Mouse (Mus musculus) hindbrain, embryonic 13.5 days (tissue): Measurements from ENCODE around the gene Bco2. TPM values are rescaled to one million over a fixed set of nuclear protein-coding genes. Genes with fewer than 3 reads are reported as not detected.

ENCODE experiments used
- ATAC-seq: fragments of 200-750 bp; cut with Nextera tagmentation; 2 replicates; pipeline ENCODE4 v1.8.0; 2017; ENCODE audit warnings: moderate TSS enrichment; ENCODE audit not compliant: low FRiP score
- H3K27ac ChIP-seq: fragments of 300-500 bp; sonication (generic); 2 replicates; pipeline ENCODE4 v1.5.1; 2015; ENCODE audit warnings: inconsistent platforms, mild to moderate bottlenecking, moderate library complexity
- H3K27me3 ChIP-seq: fragments of 300-500 bp; sonication (generic); 2 replicates; pipeline ENCODE4 v1.6.1; 2015; ENCODE audit warnings: mild to moderate bottlenecking, inconsistent platforms
- H3K36me3 ChIP-seq: fragments of 300-500 bp; sonication (generic); 2 replicates; pipeline ENCODE4 v1.6.1; 2015; ENCODE audit warnings: mild to moderate bottlenecking, inconsistent platforms
- H3K4me1 ChIP-seq: fragments of 300-500 bp; sonication (generic); replicated peaks from 2 replicates; pipeline ENCODE4 v1.6.1; 2015; ENCODE audit warnings: inconsistent platforms
- H3K4me2 ChIP-seq: fragments of 300-500 bp; sonication (generic); 2 replicates; pipeline ENCODE4 v1.6.1; 2015; ENCODE audit warnings: inconsistent platforms, mild to moderate bottlenecking, moderate library complexity
- H3K4me3 ChIP-seq: fragments of 300-500 bp; sonication (generic); 2 replicates; pipeline ENCODE4 v1.5.1; 2015; ENCODE audit warnings: mild to moderate bottlenecking, inconsistent platforms
- H3K9ac ChIP-seq: fragments of 300-500 bp; sonication (generic); 2 replicates; pipeline ENCODE4 v1.6.1; 2015; ENCODE audit warnings: mild to moderate bottlenecking, inconsistent platforms
- H3K9me3 ChIP-seq: fragments of 300-500 bp; sonication (generic); 2 replicates; pipeline ENCODE4 v1.6.1; 2016; ENCODE audit warnings: inconsistent platforms
- WGBS: fragments of 180-500 bp; shearing (Covaris S2); methylation state at CpG from one replicate; pipeline ENCODE4 v1.1.7; 2015; 5-methylcytosine and 5-hydroxymethylcytosine counted together
- polyA plus RNA-seq: library from polyadenylated mRNA; unstranded; fragments of >200 nt; fragmentation: Nextera tagmentation; extraction: Ambion mirVana; gene quantifications from 2 replicates; pipeline ENCODE4 v1.2.1, GENCODE M21; 2015

Bco2 gene
- polyA plus RNA-seq, 1 experiment from 2014 or later, result 0.35 TPM

DNA sequence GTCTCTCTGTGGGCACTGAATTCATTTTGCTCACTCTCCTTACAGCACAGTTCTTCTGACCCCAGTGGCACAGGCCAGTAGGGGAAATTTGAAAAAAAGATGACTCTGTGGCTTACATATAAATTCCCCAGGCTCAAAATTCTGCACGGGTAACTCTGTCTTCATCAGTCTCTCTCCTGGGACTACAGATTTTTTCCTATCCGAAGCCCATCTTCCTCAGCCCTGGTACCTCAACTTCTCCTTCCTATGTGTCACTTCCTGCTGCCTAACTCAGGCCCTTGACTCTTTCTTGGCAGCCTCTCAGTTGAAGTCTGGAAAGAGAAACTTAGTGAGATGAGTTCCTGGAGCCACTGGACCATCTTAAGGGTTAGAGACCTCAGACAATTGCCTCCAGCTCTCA lies 1.4 kb downstream of the Bco2 start:
- H3K27ac ChIP-seq, result no peak overlapping the region
- no peaks in the 10 kb centered on the region for H3K27me3 ChIP-seq
- ATAC-seq, result no peak
- no peak overlapping the region for H3K4me3 ChIP-seq
- H3K4me1 ChIP-seq, result peaks cover 15% of the 10 kb centered on the region; the same call in 1 of the 2 replicates
- H3K9me3 ChIP-seq, result no peaks in the 10 kb centered on the region
- no peaks in the 10 kb centered on the region for H3K36me3 ChIP-seq
- H3K4me2 ChIP-seq, result no peak overlapping the region
- 78% methylated on average over 2 of the region's 2 CpGs for WGBS
- no peak overlapping the region for H3K9ac ChIP-seq

DNA sequence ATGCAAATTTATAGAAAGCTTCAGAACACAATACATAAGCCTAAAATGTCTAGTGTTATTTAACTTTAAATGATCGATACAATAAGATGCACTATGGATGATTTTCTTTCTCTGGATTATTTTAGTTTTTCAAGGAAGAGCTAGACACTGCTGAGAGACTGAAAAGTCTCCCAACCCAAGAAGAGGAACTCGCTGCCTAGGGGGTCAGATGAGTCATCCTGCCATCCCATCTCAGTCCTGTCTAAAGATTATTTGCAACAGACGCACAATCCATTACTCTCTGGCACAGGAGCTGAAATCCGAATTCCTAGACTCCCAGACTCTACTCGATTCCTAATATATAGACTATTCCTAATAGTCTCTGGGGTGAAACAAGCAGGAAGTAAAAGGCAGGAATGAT lies 2.8 kb downstream of the Bco2 start:
- Histone ChIP-seq H3K4me3 (no peak overlapping the region), H3K9me3 (no peaks in the 10 kb centered on the region), H3K27ac (no peak overlapping the region), H3K9ac (no peak overlapping the region), H3K27me3 (no peaks in the 10 kb centered on the region), H3K4me2 (no peak overlapping the region), H3K36me3 (no peaks in the 10 kb centered on the region), H3K4me1 (peaks cover 15% of the 10 kb centered on the region; the same call in 1 of the 2 replicates)
- no peak for ATAC-seq
- 88% methylated on average over 5 of the region's 5 CpGs for WGBS

DNA sequence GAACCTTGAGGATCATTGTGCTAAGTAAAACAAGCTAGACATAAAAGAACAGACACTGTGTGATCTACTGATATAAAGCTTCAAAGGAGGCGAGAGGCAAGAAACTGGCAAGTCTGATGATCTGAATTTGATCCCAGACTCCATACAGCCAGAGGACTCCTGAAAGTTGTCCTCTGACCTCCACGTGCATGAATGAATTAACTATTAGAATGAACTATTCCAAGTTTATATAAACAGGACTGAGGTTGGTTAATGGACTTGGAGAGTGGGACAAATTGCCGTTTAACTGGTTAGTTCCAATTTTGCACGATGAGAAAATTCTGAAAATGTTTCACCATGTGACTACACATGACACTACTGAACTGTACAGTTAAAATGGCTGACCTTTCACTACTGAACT lies 6.0 kb downstream of the Bco2 start:
- Histone ChIP-seq H3K9ac (no peak overlapping the region), H3K4me1 (no peaks in the 10 kb centered on the region; the same call in 1 of the 2 replicates), H3K4me2 (no peak overlapping the region), H3K9me3 (no peaks in the 10 kb centered on the region), H3K27ac (no peak overlapping the region), H3K4me3 (no peak overlapping the region), H3K27me3 (no peaks in the 10 kb centered on the region), H3K36me3 (no peaks in the 10 kb centered on the region)
- no peak for ATAC-seq
- WGBS, result 80% methylated on average over 4 of the region's 4 CpGs

- no peak for ATAC-seq
- 69% methylated on average over 5 of the region's 5 CpGs for WGBS
Observed at GRCm38 (mm10) chr9:50547859-50548478, 7.0 kb downstream of the Bco2 start.

GRCm38 (mm10) chr9:50542401-50542800 lies 12.6 kb downstream of the Bco2 start:
- no peaks in the 10 kb centered on the region for H3K27me3 ChIP-seq
- H3K9me3 ChIP-seq, result no peaks in the 10 kb centered on the region
- no peaks in the 10 kb centered on the region for H3K4me1 ChIP-seq
- 79% methylated on average over 9 of the region's 9 CpGs for WGBS
- no peak overlapping the region for H3K9ac ChIP-seq
- H3K36me3 ChIP-seq, result no peaks in the 10 kb centered on the region
- no peak overlapping the region for H3K4me2 ChIP-seq
- H3K4me3 ChIP-seq, result no peak overlapping the region
- H3K27ac ChIP-seq, result no peak overlapping the region
- ATAC-seq, result no peak

More at GRCm38 (mm10) chr9:50547859-50548478, 7.0 kb downstream of the Bco2 start:
- no peak overlapping the region for H3K4me2 ChIP-seq
- no peaks in the 10 kb centered on the region for H3K9me3 ChIP-seq
- no peak overlapping the region for H3K27ac ChIP-seq
- H3K9ac ChIP-seq, result no peak overlapping the region
- H3K27me3 ChIP-seq, result no peaks in the 10 kb centered on the region
- H3K36me3 ChIP-seq, result no peaks in the 10 kb centered on the region
- H3K4me3 ChIP-seq, result no peak overlapping the region
- H3K4me1 ChIP-seq, result no peaks in the 10 kb centered on the region

GRCm38 (mm10) chr9:50540170-50540569 lies 14.8 kb downstream of the Bco2 start:
- 79% methylated on average over 7 of the region's 7 CpGs for WGBS
- Histone ChIP-seq H3K27ac (no peak overlapping the region), H3K9me3 (no peaks in the 10 kb centered on the region), H3K27me3 (no peaks in the 10 kb centered on the region), H3K36me3 (no peaks in the 10 kb centered on the region), H3K9ac (no peak overlapping the region), H3K4me2 (no peak overlapping the region), H3K4me3 (no peak overlapping the region), H3K4me1 (no peaks in the 10 kb centered on the region)
- ATAC-seq, result no peak

DNA sequence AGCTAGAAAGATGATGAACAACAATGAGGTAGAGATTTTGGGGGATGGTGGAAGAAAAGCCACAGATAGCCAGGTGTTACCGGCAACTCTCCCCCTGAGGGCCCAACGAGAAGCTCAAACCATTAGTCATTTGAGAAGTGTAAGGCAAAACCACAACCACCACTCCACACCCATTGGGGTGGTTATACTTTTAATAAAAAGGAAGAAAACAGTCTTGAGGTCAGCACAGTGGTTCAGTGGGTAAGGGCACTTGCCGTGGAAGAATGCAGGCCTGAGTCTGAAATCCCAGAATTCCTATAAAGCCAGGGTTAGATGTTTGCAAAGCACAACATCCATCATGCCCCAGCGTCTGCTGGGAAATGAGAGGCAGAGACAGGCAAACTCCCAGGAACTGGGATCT lies 17.7 kb downstream of the Bco2 start:
- no peak overlapping the region for H3K27ac ChIP-seq
- no peaks in the 10 kb centered on the region for H3K36me3 ChIP-seq
- H3K9ac ChIP-seq, result no peak overlapping the region
- no peak overlapping the region for H3K4me3 ChIP-seq
- WGBS, result 85% methylated on average over 4 of the region's 4 CpGs
- no peak for ATAC-seq
- no peak overlapping the region for H3K4me2 ChIP-seq
- H3K4me1 ChIP-seq, result no peaks in the 10 kb centered on the region
- H3K27me3 ChIP-seq, result no peaks in the 10 kb centered on the region
- H3K9me3 ChIP-seq, result no peaks in the 10 kb centered on the region

DNA sequence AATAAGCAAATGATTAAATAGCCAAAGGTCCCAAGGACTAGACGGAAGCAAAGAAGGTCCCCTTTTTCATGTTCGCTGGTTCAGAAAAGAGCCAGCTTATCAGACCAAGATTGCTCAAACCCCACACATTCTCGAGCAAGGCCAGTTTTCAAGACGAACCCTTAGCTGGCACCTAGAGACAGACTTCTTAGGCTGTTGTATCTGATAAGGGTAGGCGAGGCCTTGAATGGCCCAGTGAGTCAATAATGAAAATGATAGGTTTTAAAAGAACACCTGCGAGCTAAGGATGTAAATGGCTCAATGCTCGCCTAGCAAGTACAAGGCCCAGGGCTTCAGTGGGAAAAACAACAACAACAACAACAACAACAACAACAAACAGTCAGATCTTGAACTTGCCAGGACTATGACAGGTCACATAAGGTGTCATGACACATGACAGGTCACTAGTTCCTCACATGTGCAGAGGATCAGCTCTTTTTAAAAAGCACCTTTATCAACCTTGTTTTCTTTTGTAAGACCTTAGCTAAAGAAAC lies 18.3 kb downstream of the Bco2 start:
- no peak overlapping the region for H3K27ac ChIP-seq
- 85% methylated on average over 7 of the region's 7 CpGs for WGBS
- no peaks in the 10 kb centered on the region for H3K9me3 ChIP-seq
- no peaks in the 10 kb centered on the region for H3K27me3 ChIP-seq
- no peak overlapping the region for H3K4me3 ChIP-seq
- H3K9ac ChIP-seq, result no peak overlapping the region
- H3K4me1 ChIP-seq, result no peaks in the 10 kb centered on the region
- ATAC-seq, result no peak
- no peaks in the 10 kb centered on the region for H3K36me3 ChIP-seq
- H3K4me2 ChIP-seq, result no peak overlapping the region

GRCm38 (mm10) chr9:50535930-50536329 lies 19.1 kb downstream of the Bco2 start:
- no peaks in the 10 kb centered on the region for H3K9me3 ChIP-seq
- H3K4me2 ChIP-seq, result no peak overlapping the region
- no peaks in the 10 kb centered on the region for H3K27me3 ChIP-seq
- no peak overlapping the region for H3K9ac ChIP-seq
- H3K27ac ChIP-seq, result no peak overlapping the region
- ATAC-seq, result no peak
- no peaks in the 10 kb centered on the region for H3K36me3 ChIP-seq
- H3K4me3 ChIP-seq, result no peak overlapping the region
- H3K4me1 ChIP-seq, result no peaks in the 10 kb centered on the region
- WGBS, result 92% methylated on average over 5 of the region's 5 CpGs

DNA sequence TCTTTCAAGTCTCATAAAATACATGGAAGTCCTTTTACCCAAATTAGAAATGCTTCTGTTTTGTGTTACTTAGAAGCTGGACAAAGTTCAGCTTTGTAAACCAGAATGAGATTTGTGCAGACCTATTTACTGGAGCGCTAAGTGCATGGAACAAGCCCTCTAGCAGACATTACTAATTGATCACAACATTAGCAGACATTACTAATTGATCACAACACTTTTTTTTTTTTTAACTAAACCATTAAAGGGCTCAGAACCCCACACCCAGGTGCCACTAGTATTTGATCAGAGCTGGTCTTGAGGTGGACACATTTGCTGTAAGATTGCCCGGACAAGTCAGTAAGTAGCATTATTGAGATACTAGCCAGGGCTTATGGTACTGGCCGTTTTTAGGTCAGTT lies 21.2 kb downstream of the Bco2 start:
- ATAC-seq, result no peak
- Histone ChIP-seq H3K36me3 (no peaks in the 10 kb centered on the region), H3K4me1 (no peaks in the 10 kb centered on the region), H3K4me3 (no peak overlapping the region), H3K9ac (no peak overlapping the region), H3K27ac (no peak overlapping the region), H3K4me2 (no peak overlapping the region), H3K27me3 (no peaks in the 10 kb centered on the region), H3K9me3 (no peaks in the 10 kb centered on the region)
- 87% methylated on average over 3 of the region's 3 CpGs for WGBS

DNA sequence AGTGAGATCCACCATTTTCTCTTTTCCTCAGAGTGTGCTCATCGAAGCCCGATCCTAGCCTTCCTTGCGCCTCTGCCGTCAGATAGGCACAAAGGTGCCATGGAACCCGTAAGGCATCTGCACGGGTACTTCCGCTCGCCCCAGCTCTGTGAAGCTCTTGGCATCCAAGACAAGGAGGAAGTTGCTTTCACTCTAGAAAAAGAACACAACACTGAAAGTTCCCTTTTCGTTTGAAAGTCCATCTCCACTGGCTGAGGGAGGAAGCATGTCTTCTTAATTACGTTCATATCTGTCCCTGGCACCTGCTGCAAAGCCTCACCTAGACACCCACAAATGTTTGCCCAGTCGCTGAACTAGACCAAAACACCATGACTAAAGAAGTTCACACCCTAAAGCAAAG lies 21.7 kb downstream of the Bco2 start:
- no peak for ATAC-seq
- Histone ChIP-seq H3K9me3 (no peaks in the 10 kb centered on the region), H3K27me3 (no peaks in the 10 kb centered on the region), H3K36me3 (no peaks in the 10 kb centered on the region), H3K4me2 (no peak overlapping the region), H3K9ac (no peak overlapping the region), H3K4me1 (no peaks in the 10 kb centered on the region), H3K4me3 (no peak overlapping the region), H3K27ac (no peak overlapping the region)
- 89% methylated on average over 11 of the region's 11 CpGs for WGBS

GRCm38 (mm10) chr9:50530890-50531289 lies 24.1 kb downstream of the Bco2 start:
- no peaks in the 10 kb centered on the region for H3K27me3 ChIP-seq
- no peak overlapping the region for H3K9ac ChIP-seq
- peaks cover 17% of the 10 kb centered on the region for H3K4me1 ChIP-seq
- H3K9me3 ChIP-seq, result no peaks in the 10 kb centered on the region
- no peak overlapping the region for H3K4me3 ChIP-seq
- WGBS, result 43% methylated on average over 2 of the region's 2 CpGs
- ATAC-seq, result no peak
- H3K36me3 ChIP-seq, result no peaks in the 10 kb centered on the region
- no peak overlapping the region for H3K4me2 ChIP-seq
- H3K27ac ChIP-seq, result peak overlapping the region; percentile 30; the same call in 1 of the 2 replicates

DNA sequence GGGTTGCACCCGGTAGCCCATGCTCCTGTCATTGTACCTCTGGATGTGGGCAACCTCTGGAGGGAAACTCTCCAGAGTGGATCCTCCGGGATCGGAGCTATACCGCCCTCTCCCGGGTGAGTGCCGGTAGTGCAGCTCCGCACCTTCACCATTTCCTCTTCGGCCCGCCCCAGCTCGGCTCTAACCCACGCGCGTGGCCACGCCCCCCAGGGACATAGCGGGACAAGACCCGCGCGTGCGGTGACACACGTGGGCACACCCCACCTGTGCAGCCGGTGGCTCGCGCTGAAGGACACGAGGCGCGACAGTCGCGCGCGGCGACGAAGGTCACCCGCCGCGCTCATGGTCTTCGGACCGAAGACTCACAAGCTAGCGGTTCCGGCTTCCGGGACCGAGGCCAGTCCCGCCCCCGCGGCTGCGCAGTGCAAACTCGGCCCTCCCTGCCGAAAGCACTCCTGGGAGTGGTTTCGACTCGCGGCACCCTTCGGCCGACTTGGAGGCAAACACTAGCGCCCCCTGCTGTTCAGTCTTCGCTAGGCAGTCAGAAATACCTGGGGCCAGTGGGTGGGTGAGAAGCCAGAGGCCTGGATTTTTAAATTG lies 26.6 kb downstream of the Bco2 start, which contains the start of gene Pts:
Gene Pts (minus strand): TSS at position 432 of the 600 bp plus-strand sequence.
- H3K4me2 ChIP-seq, result peak within 1 kb of the TSS; percentile 62
- H3K4me3 ChIP-seq, result peak within 1 kb of the TSS; percentile 68
- under 1% methylated on average over 54 of the region's 54 CpGs for WGBS
- peak within 1 kb of the TSS; percentile 89 for H3K27ac ChIP-seq
- H3K9me3 ChIP-seq, result no peaks in the 10 kb centered on the region
- H3K36me3 ChIP-seq, result peaks cover 10% of the 10 kb centered on the region
- peaks cover 17% of the 10 kb centered on the region for H3K4me1 ChIP-seq
- peak; percentile 99 for ATAC-seq
- H3K9ac ChIP-seq, result peak within 1 kb of the TSS; percentile 77
- no peaks in the 10 kb centered on the region for H3K27me3 ChIP-seq
